Mouse (Mus musculus) activated CD4-positive, CD25-positive, alpha-beta regulatory T cell, adult 4 months (primary cell): ENCODE data around the gene Olfr652. TPM values are rescaled to one million over a fixed set of nuclear protein-coding genes. Genes with fewer than 3 reads are reported as not detected.
A peak's percentile ranks its signal among the peaks of the same experiment; 100 is the strongest.

Source experiments
- ATAC-seq: one replicate; pipeline ENCODE4 v1.8.0; 2017
- polyA plus RNA-seq, 2 experiments: library from polyadenylated mRNA; unstranded; fragments of 100-300 nt; shearing (Covaris generic); gene quantifications; one replicate each; pipeline ENCODE4 v1.2.1; 2017

Olfr652 gene
- polyA plus RNA-seq = under 1 TPM in 1 of 2 experiments, not detected in 1; 0.44 TPM

DNA sequence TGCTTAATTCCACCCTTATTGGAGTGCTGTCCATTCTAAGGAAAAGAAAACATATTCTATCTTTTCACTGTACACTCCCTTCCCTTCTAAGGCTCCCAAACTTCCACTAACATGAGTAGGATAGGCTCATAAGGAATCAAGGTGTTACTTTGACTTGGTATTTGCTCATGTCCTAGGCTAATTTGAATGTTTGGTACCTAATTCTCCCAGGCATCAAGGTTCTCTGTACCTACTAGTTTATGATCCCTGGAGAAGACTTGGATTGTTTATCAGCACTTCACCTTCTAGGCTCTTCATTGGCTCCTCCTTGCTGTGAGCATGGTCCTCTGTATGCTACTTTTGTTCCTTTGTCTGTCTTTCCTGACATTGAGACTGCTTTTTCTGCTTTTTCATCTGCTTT, at the start of gene Olfr652:
Gene Olfr652, plus strand, starts transcription at position 301 of the 400 bp plus-strand sequence.
- no peak for ATAC-seq

GRCm38 (mm10) chr7:104549833-104550232, 10.9 kb upstream of the Olfr652 start, which contains the start of gene Olfr651:
TSS of gene Olfr651 (plus strand) at chr7:104550133.
- ATAC-seq = no peak

- no peak for ATAC-seq
Observed at GRCm38 (mm10) chr7:104552700-104553099, 8.0 kb upstream of the Olfr652 start.

- ATAC-seq = no peak
Observed at GRCm38 (mm10) chr7:104577014-104577413, 16.3 kb downstream of the Olfr652 start, which contains the start of gene Olfr653. TSS of gene Olfr653 (plus strand) at chr7:104577314.

- ATAC-seq = no peak
Observed at GRCm38 (mm10) chr7:104580846-104581245, 20.1 kb downstream of the Olfr652 start.

DNA sequence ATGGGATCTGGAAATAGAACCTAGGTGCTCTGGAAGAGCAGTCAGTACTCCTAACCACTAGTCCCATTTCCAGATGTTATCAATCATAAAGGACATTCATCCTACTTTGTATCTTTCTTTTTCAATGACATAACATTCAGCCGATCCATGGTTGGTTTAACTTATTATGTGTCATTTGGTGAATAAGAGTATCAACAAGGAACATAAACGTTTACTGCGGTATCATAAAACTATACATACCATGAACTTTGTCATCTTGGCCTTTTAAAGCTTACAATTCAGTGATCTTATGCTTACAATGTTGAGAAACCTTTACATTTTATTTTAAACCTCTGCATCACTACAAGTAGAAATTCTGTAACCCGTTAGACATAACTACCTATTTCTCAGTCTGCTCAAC, 20.7 kb downstream of the Olfr652 start:
- no peak for ATAC-seq

- no peak for ATAC-seq
Observed at GRCm38 (mm10) chr7:104586725-104587124, 26.0 kb downstream of the Olfr652 start, which contains the start of gene Olfr654. TSS of gene Olfr654 (plus strand) at chr7:104587025.

- no peak for ATAC-seq
Observed at GRCm38 (mm10) chr7:104588274-104588673, 27.6 kb downstream of the Olfr652 start.

- ATAC-seq = no peak
Observed at GRCm38 (mm10) chr7:104601679-104602078, 41.0 kb downstream of the Olfr652 start, which contains the start of gene Olfr655. TSS of gene Olfr655 (minus strand) at chr7:104601779.

DNA sequence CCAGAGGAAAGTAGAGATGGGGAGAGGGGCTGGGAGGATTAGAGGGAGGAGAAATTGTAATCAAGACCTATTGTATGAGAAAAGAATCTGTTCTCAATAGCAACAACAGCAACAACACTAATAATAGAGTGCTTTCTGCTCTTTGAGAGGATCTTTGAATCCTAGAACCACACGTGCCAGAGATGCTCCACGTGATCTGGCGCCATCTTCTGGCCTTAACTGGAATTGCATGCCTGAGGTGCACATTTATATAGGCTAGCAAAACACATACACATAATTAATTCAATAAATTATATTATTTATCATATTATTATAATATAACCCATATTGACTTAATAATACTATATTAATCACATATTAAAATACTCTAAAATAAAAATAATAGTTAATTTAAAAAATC, 42.5 kb downstream of the Olfr652 start:
- peak; percentile 72 for ATAC-seq

GRCm38 (mm10) chr7:104604727-104605126, 44.0 kb downstream of the Olfr652 start:
- ATAC-seq = no peak

GRCm38 (mm10) chr7:104613655-104614054, 53.0 kb downstream of the Olfr652 start, which contains the start of gene Olfr656:
TSS of gene Olfr656 (plus strand) at chr7:104613955.
- ATAC-seq = no peak

Other genes starting within 250 kb of the Olfr652 start
- gene Trim12a, start 245.4 kb upstream of the Olfr652 start, polyA plus RNA-seq = 100 to 1,000 TPM; 132 to 142 TPM
- 1 to 10 TPM in 1 of 2 experiments, under 1 TPM in 1; 0.53 to 1.0 TPM for gene Trim34b, start 231.4 kb upstream of the Olfr652 start, polyA plus RNA-seq
- gene Trim12c, start 207.5 kb upstream of the Olfr652 start, polyA plus RNA-seq = 10 to 100 TPM; 16.2 to 20.3 TPM
- 1 to 10 TPM; 1.6 to 4.0 TPM for gene Trim30b, start 191.0 kb upstream of the Olfr652 start, polyA plus RNA-seq
- 1 to 10 TPM; 1.1 to 1.7 TPM for gene Trim30c, start 160.1 kb upstream of the Olfr652 start, polyA plus RNA-seq
- 10 to 100 TPM; 77.9 to 80.9 TPM for gene Trim30a, start 95.7 kb upstream of the Olfr652 start, polyA plus RNA-seq
- 10 to 100 TPM; 27.0 to 33.5 TPM for gene Trim30d, start 53.1 kb upstream of the Olfr652 start, polyA plus RNA-seq
- not detected for gene Olfr651, start 10.8 kb upstream of the Olfr652 start, polyA plus RNA-seq
- gene Olfr653, start 16.4 kb downstream of the Olfr652 start, polyA plus RNA-seq = not detected
- gene Olfr654, start 26.1 kb downstream of the Olfr652 start, polyA plus RNA-seq = under 1 TPM in 1 of 2 experiments, not detected in 1; 0.30 TPM
- gene Olfr655, start 40.9 kb downstream of the Olfr652 start, polyA plus RNA-seq = not detected
- gene Olfr656, start 53.1 kb downstream of the Olfr652 start, polyA plus RNA-seq = not detected
- not detected for gene Olfr657, start 63.9 kb downstream of the Olfr652 start, polyA plus RNA-seq
- gene Olfr658, start 86.4 kb downstream of the Olfr652 start, polyA plus RNA-seq = under 1 TPM in 1 of 2 experiments, not detected in 1; 0.19 TPM
- gene Olfr659, start 105.9 kb downstream of the Olfr652 start, polyA plus RNA-seq = not detected
- gene Olfr661, start 125.6 kb downstream of the Olfr652 start, polyA plus RNA-seq = not detected
- not detected for gene Usp17le, start 216.6 kb downstream of the Olfr652 start, polyA plus RNA-seq